Mouse (Mus musculus) thymus, postnatal 4 days (tissue): ENCODE data around the gene Snx11.
"Not testable (repeated sequence)": the region's sequence is repeated elsewhere in the genome, so short reads cannot be mapped to it uniquely, and the experiment has no call there.

ENCODE experiments used
- DNase-seq: peaks from one replicate; pipeline ENCODE4 v3.0.0; 2021

The Snx11 gene

DNA sequence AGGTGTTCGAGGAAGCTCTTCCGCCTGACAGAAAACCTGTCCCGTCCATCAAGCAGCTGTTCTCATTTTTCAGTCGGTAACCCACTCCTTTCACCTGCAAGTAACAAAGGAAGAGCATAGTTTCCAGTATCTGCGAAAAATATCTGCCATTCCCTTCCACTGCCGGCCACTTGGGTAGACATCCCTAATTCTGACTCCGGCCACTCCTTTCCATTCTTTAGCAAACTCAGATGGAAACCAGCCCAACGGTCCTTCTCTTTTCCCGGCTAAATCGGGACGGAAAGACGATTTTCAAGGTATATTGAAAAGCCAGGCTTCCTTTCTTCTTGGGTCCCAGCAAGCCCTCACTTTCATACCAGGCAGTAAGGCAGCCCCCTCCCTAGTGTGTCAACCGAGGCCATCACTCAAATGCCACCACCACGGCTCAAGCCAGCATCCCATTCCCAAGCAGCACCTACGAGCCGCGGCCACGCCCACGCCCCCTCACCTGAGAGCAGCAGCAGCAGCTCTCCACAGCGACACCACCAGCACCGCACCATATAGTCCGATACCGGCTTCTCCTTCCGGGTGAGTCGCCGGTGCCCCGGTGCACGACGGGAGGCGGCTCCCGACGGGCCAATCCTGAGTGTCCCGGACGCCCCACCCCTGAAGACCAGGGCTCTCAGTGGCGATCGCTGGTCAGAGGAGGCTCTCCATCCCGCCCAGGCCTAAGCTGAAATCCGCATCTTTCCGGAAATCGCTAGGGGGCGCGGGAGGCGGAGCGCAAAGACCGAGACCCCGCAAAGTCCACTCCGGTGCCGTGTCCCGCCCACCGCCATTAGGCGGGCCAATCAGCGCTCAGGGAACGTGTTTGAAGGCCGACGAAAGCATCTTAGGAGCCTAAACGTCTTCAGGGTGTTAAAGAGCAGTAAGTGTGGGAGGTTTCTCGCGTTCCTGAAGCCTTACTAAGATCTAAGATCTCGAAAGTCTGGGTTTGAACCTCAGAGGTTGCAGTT, at the start of gene Snx11:
TSS of gene Snx11 (minus strand) at position 592 of the 995 bp plus-strand sequence.
- peak; percentile 97 for DNase-seq

DNA sequence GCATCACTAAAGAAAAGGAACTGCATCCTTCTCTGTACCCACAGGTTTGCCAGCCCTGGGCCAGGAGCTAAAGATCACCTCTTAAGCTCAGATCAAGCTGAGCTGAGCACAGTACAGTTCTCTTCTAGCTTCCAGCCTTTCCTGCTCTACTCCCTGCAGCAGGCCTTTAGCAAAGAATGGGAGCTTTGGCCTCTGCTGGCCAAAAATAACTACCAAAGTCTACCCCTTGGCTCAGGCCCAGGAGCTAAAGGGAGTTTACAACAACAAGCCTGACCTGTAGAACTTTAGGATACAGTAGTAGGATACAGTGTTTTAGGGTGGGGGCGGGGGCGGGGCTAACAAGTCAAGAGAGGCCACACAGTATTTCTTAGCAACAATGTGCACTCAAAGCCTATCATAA, 49.1 kb upstream of the Snx11 start:
- no peak for DNase-seq

GRCm38 (mm10) chr11:96824783-96825495, 47.6 kb upstream of the Snx11 start:
- no peak for DNase-seq

GRCm38 (mm10) chr11:96823880-96824782, 46.8 kb upstream of the Snx11 start:
- DNase-seq = peak; percentile 89

GRCm38 (mm10) chr11:96823471-96823837, 46.1 kb upstream of the Snx11 start:
- DNase-seq = no peak

- no peak for DNase-seq
Observed at GRCm38 (mm10) chr11:96822675-96823470, 45.5 kb upstream of the Snx11 start.

GRCm38 (mm10) chr11:96821956-96822355, 44.6 kb upstream of the Snx11 start:
- no peak for DNase-seq

DNA sequence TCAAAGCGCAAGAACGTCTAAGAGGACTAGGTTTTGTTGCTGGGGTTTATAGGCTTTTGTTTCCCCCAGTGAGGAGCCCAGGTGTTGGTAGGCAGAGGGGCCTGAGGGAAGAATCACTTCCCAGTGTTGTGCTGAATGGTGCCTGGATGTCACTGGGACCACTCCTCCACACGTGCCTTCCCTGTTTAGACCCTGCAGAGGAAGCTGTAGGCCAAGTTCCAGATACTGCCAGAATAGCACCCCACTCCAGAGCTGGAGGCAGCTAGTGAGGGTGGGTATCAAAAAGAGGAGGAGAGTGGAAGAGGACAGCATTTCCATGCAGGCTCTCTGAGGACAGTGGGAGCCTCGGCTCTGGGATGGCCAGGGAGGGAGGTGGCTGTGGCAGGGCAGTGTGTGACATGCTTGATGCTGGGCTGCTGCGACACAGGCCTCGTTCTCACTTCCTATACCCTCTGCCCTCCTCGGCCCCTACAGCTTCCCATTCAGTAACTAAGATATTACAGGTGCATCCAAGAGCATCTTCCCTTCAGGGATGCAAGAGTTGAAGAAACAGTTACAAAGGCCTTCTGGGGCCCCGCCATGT, 40.9 kb upstream of the Snx11 start:
- DNase-seq = no peak

DNA sequence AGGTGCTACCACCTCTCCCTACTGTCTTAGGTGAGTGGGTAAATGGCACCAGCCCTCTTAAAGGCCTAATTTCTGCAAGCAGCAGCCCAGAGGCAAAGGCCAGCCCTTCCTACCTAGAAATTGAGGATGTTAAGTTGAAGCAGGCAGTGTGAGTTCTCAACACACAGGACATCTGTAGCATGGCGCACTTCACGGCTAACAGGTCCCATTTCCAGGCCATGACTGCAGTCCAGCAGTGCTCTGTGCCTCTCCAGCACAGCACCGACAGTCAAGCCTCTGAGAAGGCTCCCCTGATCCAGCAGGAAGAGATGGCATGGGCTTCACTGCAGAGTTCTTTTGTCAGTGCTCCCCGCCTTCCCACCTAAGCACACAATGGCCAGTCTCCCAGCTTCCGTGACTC, 39.6 kb upstream of the Snx11 start:
- no peak for DNase-seq

GRCm38 (mm10) chr11:96816494-96816893, 39.1 kb upstream of the Snx11 start:
- DNase-seq = no peak

DNA sequence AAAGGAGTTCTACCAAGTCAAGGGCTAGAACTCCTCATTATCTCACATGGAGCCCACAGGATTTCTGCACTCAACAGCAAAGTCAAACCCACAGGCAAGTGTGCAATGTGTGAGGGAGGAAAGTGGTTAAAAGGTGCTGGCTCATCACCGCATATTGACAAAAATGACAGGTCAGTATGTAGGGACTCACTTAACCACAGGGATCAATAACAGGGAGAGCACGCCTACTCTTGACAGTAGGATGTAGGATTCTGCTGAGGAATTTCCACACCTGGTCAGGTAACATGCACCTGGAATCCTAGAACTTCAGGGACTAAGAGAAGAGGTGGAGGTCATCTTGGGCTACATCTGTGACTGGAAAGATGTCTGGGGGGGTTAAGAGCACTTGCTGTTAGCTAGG, 38.5 kb upstream of the Snx11 start:
- DNase-seq = no peak

- DNase-seq = no peak
Observed at GRCm38 (mm10) chr11:96814443-96814842, 37.1 kb upstream of the Snx11 start.

DNA sequence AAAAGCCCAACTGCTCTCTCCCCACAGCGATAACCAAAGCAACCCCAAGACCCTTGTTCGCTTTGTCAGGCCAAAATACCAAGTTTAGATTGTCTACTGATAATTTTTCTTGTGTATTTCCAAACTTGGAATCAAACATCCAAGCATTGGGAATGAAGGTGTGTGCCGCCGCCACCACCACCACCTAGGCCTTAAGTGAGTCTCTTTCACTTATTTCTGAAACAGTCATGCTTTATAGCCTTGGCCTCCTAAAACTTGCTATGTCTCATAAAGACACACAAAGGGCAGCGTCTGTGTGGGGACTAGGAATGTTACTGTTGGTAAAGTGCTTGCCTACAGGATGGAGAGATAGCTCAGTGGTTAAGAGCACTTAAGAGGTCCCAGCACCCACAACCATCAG, 36.6 kb upstream of the Snx11 start:
- no peak for DNase-seq

DNA sequence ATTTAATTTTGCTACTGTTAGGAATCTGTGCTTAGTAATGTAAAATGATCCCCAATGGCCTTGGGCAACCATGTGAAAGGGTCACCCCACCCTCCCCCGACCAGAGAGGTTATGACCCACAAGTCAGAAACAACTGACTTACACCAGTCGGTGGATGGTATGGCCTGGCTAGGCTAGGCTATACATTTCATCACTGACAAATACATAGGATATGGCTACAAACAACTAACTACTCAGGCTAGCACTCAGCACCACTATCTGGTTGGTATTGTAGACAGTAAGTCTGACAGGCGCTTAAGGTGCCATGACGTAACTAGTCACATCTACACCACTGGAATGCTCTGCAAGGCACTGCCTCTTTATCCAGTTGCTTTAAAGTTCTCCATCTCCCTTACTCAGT, 36.1 kb upstream of the Snx11 start:
- no peak for DNase-seq

GRCm38 (mm10) chr11:96811188-96811587, 33.8 kb upstream of the Snx11 start:
- not testable (repeated sequence) for DNase-seq

DNA sequence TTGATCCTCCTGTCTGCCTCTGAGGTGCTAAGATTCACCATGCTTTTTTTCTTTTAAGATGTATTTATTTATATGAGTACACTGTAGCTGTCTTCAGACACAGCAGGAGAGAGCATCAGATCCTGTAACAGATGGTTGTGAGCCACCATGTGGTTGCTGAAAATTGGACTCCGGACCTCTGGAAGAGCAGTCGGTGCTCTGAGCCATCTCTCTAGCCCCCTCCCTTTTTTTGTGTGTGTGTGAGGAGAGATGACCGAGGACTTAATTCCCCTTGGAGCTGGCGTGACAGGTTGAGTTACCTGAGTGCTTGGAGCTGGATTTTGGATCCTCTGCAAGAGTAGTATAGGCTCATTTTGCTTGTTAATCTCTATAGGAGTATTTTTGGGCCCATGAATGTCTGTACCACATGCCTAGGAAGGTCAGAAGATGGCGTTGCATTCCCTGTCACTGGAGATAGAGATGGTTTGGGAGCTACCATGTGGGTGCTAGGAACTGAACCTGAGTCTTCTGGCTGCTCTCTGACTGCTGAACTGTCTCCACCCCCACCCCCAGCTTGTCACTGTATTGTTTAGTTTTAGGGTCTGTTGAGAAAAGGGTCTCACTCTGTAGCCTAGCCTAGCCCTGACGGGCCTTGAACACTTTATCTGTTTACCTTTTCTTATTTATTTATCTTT, 32.3 kb upstream of the Snx11 start:
- no peak for DNase-seq

DNA sequence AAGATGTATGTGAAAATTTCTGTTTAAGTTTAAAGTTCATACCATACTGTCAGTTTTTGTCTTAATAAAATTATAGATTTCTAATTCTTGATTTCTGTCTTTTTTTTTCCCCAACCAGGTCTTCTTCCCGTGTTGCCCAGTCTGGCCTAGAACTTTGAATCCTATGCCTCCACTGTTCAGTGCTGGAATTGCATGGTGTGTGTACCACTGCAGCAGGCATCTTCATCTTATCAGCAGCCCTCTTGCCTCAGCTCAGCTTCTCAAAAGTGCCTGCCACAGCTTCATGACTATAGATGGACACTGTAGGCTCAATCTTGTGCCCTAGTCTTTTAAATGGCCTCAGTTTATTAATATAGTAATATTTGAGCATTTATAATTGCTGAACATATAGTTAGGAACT, 30.7 kb upstream of the Snx11 start:
- DNase-seq = peak; percentile 22

GRCm38 (mm10) chr11:96805606-96806005, 28.2 kb upstream of the Snx11 start:
- DNase-seq = no peak

DNA sequence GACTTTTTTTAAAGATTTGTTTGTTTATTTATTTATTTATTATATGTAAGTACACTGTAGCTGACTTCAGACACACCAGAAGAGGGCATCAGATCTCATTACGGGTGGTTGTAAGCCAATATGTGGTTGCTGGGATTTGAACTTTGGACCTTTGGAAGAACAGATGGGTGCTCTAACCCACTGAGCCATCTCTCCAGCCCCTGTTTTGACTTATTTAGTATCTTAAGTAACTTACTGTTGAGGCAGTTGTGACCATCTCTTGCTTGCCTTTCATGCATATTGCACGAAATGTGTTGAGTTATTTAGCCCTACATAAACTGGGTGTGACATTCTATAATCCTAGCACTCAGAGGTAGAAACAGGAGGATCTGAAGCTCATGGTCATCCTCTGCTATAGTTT, 22.2 kb upstream of the Snx11 start:
- DNase-seq = no peak

- DNase-seq = no peak
Observed at GRCm38 (mm10) chr11:96796586-96796985, 19.2 kb upstream of the Snx11 start.

- no peak for DNase-seq
Observed at GRCm38 (mm10) chr11:96796081-96796480, 18.7 kb upstream of the Snx11 start.
